Mouse (Mus musculus): ENCODE measurements around the gene Entpd6.

The Entpd6 gene

DNA sequence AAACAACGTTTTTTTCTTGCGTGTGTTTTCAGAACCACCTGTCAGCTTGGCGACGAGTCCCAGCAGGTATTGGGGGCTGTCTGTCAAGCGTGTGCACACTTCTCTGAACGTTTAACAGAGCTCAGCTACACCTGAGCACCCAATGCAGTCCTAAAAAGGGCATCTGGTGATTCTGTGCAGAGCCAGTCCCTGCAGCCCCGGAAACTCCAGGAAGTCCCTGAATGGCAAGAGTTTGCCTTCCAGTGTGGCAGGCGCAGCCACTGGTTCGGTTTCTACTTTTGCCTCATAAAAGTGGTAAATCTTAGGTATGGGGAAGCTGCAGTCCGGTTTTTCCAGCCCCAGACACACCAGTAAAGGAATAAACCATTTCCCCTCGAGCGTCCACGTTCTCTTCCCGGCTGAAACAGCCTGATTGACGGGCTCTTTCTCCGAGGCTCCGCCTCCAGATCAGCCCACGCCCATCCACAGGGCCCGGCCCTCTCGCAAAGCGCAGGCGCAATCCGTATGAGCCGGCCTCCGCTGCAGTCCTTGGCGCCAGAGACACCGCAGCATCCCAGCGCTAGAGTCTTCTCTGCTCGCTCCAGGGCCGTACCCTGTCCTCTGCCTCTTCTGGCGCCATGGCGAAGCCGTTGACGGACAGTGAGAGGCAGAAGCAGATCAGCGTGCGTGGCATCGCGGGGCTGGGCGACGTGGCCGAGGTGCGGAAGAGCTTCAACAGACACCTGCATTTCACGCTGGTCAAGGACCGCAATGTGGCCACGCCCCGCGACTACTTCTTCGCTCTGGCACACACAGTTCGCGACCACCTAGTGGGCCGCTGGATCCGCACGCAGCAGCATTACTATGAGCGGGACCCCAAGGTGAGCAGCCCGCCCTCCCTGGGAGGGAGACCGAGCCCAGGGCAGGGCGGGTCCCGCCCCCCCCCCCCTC lies 37.7 kb downstream of the Entpd6 start, which contains the start of gene Pygb:
Gene Pygb, plus strand, starts transcription at position 485 of the 930 bp plus-strand sequence.
- peak; percentile 93 for DNase-seq (ENCODE audit: low read depth, low spot score)

- peak; percentile 56 for DNase-seq (ENCODE audit: low read depth, low spot score)
Measured at GRCm38 (mm10) chr2:150787234-150787771, 38.5 kb downstream of the Entpd6 start.

GRCm38 (mm10) chr2:150788768-150789550 lies 40.1 kb downstream of the Entpd6 start:
- DNase-seq (ENCODE audit: low read depth, low spot score), result peak; percentile 81

GRCm38 (mm10) chr2:150793320-150793719 lies 44.5 kb downstream of the Entpd6 start:
- DNase-seq (ENCODE audit: low read depth, low spot score), result no peak

DNA sequence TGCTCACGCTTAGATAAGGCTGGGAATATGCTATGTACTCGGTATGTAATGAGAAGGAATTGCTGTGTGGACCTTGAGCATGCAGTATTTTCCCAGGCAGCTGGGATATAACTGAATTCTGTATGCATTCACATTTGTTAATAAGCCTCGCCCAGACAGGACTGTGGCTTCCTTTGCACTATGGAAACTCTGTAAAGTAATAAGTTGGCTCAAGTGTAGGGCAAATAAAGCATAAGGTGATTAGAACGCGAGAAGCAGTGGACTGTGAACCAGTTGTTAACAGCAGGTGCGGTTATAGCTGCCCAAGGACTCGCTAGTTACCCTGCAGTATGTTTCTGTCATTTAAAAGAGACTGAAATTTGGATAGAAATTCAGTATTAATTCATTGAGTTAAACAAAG lies 49.2 kb downstream of the Entpd6 start:
- no peak for DNase-seq (ENCODE audit: low read depth, low spot score)

DNA sequence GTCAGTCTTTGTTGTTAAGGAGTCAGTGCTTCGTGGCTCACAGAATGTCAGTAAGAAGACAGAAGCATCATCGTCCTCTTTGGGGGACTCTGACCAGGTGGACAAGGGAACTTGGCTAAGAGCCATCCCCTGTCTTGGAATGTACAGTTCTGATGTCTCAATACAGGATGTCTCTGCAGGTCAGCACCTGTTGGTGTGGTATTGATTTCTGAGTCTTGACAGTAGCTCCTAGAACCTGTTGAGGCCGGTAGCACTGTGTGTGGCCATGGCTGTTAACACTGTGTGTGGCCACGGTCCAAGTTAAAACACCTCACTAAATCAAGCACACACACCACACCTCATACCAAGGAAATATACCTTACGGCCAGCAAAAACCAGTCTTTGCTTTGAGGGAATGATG lies 51.8 kb downstream of the Entpd6 start:
- DNase-seq (ENCODE audit: low read depth, low spot score), result no peak

DNA sequence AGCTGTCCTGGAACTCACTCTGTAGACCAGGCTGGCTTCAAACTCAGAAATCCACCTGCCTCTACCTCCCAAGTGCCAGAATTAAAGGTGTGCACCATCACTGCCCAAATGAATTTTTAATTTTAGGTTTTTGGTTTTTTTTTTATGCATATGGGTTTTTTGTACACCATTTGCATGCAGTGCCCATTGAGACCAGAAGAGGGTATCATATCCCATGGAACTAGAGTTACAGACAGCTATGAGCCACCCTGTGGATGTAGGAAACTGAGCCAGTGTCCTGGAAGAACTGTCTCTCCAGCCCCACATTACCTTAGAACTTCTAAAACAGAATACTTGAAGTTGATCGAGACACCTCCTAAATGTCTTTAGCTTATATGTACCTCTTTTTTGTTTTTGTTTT lies 54.2 kb downstream of the Entpd6 start:
- peak; percentile 77 for DNase-seq (ENCODE audit: low read depth, low spot score)

DNA sequence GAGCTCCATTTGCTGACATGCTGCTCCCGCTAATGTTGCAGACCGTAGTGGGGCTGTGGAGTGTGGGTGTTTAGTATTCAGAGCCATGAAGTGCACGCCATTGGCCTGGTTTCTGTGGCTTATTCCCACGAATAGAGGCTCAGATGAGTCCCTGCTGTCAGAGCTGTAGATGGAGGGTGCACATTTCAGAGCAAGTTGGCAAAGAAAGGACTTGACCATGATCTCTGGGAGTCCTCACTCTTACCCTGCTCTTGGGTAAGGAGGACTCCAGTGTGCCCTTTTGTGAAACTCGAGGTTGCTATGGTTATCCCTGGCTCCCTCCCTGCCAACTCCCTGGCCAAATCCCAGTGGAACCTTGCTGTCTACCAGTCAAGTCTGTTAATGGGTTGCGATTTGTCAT lies 59.5 kb downstream of the Entpd6 start:
- DNase-seq (ENCODE audit: low read depth, low spot score), result peak; percentile 19

GRCm38 (mm10) chr2:150808812-150809211 lies 60.0 kb downstream of the Entpd6 start:
- no peak for DNase-seq (ENCODE audit: low read depth, low spot score)

- no peak for DNase-seq (ENCODE audit: low read depth, low spot score)
Measured at GRCm38 (mm10) chr2:150810603-150811002, 61.8 kb downstream of the Entpd6 start.

- DNase-seq (ENCODE audit: low read depth, low spot score), result no peak
Measured at GRCm38 (mm10) chr2:150812816-150813215, 64.0 kb downstream of the Entpd6 start.

DNA sequence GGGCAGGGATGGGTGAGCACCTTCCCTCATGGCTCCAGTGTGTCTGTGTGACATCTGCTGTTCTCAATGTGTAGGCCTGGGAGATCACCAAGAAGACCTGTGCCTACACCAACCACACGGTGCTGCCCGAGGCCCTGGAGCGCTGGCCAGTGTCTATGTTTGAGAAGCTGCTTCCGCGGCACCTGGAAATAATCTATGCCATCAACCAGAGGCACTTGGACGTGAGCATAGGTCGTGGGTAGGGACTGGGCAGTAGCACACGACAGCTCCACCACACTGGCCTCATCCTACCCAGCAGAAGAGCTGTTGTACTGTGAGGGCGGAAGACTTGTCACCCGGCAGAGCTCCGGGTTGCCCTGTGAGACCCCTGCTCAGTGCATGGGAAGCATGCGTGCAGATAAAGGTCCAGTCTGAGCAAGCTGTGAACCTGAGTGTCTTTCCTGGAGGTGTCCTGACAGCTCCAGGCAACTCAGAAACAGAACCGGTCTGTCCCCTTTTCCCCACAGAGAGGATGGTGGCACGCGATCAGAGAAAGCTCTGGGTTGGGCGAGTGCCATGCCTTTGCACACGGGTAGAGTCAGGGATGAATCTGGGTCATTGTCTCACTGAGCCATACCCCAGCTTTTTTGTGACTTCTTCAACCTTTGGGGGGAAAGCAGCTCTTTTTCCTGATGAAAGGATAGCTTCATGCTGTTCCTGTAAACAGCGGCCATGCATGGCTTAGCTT lies 68.0 kb downstream of the Entpd6 start:
- no peak for DNase-seq (ENCODE audit: low read depth, low spot score)

- no peak for DNase-seq (ENCODE audit: low read depth, low spot score)
Measured at GRCm38 (mm10) chr2:150818742-150819141, 69.9 kb downstream of the Entpd6 start.

DNA sequence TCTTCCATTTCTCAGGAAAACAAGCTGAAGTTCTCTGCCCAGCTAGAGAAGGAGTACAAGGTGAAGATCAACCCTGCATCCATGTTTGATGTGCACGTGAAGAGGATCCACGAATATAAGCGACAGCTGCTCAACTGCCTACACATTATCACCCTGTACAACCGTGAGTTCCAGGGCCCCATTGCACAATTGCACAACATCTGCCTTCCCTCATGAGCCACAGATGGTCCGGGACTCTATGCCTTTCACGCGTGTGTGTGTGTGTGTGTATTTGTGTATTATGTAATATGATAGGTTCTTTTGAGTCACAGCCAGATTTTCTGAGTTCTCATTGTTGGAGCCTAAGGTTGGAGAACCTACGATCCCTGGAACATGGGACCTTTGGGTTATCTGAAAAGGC lies 71.9 kb downstream of the Entpd6 start:
- DNase-seq (ENCODE audit: low read depth, low spot score), result no peak
